Mouse (Mus musculus) cerebellum, adult (tissue): ENCODE measurements around the gene Gm2000.
"Not testable (repeated sequence)": the region's sequence is repeated elsewhere in the genome, so short reads cannot be mapped to it uniquely, and the experiment has no call there.

Experiments
- ATAC-seq: cut with Nextera tagmentation; 2 replicates; pipeline ENCODE4 v1.9.2; 2017; ENCODE audit warnings: mild to moderate bottlenecking, moderate library complexity, mixed read lengths; ENCODE audit not compliant: insufficient number of reproducible peaks, low FRiP score, low TSS enrichment

The Gm2000 gene

DNA sequence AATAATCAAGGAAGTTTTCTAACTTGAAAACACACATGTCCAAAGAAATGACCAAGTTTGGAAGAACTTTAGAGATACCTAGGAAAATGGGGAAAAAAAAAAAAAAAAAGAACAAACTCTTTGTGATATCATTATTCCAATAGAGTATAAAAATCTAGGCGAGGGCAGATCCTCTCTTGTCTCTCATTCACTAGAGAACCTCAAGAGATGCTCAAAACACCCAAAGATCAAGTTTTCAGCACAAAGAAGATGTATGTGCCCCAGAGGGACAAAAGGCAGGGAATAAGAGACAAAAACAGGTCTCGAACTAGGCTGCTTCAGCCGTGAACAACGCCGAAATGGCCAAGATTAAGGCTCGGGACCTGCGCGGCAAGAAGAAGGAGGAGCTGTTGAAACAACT is at the start of gene Gm2000:
TSS of gene Gm2000 (plus strand) at position 301 of the 400 bp plus-strand sequence.
- no peak for ATAC-seq

DNA sequence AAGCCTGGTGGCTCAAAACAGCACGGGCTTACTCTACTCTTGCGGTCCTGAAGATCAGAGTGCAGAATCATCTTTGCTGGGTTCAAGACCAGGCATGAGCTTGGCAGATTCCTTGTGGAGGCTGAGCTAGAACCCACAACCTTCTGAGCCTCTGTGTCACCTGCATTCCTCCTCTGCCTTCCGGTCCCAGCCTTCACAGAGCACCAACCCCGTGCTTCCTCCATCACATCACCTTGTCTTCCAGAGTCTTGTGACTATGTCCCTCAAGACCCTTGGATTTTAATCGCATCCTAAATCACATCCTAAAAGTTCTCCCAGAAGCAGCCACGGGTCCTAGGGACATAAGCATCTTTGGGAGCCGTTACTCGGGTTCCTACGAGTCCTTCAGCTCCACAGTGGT is 42.7 kb upstream of the Gm2000 start:
- no peak for ATAC-seq

DNA sequence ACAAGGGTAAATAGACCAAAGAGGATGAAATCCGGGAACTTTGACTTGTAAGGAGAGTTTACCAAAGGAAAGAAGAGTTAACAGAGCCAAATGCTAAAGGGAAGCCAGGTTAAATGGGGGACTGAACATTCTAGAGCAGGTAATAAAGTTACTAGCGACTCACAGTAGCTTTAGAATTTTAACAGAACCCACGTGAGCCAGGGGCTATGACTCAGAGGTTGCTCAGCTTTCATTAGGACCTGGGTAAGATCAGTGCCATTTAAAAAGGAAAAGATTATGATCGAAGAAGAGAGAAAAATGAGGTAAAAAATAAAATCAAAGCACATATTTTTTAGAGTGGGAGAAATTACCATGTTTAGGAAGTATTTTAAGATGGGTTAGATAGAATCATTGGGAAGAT is 25.0 kb upstream of the Gm2000 start:
- no peak for ATAC-seq

DNA sequence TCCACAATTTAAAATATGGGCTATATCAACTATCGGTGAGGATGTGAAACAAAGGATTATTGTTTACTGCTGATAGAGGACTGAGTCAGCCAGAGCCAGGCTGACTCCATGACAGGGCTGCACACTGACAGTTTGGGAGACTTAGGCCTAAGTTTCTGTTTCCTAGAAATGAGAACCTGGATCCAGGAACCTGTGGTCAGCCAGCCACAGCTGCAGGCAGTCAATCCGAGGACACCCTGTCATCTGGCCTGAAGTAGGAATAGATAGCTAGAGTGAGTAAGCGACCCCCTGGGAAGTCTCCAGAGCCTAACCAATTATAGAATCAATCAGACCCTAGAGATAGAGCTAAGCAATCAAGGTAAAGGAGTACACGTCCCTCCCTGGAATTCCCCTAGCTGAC is 21.4 kb upstream of the Gm2000 start:
- ATAC-seq, result no peak

DNA sequence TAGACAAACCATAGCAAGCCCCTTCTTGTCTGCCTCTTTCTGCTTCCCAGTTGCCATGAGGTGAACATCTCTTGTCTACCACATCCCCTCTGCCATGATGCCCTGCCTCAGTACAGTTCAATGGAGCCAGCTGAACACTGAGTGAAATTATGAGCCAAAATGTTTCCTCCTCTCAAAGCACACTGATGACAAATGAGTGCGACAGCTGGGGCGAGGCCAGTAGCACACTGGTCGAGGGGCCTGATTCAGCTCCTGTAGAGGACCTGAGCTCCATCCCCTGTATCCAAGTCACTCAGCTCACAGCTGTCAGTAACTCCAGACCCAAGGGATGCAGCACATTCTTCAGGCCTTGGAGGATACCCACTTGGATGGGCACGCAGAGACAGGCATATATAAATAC is 20.2 kb upstream of the Gm2000 start:
- no peak for ATAC-seq

DNA sequence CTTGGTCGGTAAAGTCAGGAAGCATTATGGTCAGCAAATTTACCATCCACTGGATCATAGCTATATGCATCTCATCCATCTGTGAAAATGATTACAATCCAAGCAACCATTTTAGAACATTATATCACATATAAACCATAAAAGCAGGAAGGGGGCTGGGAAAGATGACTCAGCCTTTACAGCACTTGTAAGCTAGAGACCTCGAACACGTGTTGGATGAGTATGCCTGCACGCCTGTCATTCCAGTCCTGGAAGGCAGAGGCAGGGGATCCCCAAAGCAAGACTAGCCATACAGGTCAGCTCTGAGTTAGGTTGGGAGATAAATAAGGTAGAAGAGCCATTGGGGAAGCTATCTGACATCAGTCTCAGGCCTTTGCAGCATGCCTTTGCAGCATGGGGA is 16.8 kb upstream of the Gm2000 start:
- no peak for ATAC-seq

DNA sequence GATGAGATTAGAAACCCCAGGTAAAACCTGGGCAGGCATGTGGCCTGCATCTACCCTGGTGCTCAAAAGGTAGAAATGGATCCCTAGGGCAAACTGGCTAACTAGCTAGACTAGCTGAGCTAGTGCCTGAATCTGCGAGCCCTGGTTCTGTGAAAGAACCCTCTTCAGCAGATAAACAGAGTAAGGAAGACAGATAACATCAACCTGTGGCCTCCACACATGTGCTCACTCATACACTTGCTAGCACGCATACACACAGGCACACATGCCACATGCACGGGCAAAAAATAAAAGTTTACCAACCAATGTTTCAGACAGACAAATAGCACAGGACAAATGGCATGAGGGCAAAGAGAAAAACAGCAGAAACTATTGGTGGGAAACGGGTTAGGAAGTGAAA is 15.4 kb upstream of the Gm2000 start:
- ATAC-seq, result no peak

DNA sequence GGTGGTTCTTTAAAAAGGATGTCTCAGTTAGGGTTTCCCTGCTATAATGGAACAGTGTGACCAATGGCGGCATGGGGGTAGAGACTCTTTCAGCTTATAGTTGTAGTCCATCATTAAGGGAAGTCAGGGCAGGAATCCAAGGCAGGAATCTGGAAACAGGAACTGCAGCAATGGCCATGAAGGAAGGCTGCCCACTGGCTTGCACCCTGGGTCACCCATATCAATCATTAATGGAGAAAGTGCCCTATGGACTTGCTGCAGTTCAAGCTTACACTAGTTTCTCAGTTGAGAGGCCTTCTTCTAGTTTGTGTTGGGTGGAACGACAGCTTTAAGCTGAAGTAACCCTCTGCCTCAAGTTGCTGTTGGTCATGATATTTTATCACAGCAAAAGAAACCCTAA is 13.4 kb upstream of the Gm2000 start:
- no peak for ATAC-seq

DNA sequence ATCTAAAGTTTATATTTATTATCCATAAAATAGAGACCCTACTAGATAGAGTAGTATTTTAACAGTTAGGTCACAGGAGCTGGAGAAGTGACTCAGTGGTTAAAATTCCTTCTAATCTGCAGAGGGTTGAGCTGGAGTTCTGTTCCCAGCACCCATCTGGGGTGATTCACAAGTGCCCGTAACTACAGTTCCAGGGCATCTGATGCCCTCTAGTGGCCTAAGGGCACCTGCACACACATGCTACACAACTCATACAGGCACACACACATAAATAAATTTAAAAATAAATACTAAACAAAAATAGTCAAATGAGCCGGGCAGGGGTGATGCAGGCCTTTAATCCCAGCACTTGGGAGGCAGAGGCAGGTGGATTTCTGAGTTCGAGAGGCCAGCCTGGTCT is 15.4 kb downstream of the Gm2000 start:
- ATAC-seq, result no peak

DNA sequence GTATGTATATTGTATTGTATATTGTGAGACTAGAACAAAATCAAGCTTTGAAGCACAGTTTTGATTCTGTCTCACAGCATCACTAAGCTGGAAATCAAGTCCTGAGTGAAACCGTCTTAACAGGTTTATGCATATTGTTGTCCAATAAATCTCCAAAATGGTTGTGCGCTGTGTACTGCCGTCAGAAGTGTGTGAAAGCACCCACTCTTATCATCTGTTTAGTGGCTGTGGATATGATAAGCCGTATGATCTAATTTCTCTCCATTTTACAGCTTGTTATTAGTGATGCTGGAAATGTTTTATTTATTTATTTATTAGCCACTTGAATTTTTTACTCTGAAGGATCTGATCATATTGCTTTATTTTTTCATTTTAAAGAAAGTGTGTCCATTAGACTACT is 20.4 kb downstream of the Gm2000 start:
- no peak for ATAC-seq

DNA sequence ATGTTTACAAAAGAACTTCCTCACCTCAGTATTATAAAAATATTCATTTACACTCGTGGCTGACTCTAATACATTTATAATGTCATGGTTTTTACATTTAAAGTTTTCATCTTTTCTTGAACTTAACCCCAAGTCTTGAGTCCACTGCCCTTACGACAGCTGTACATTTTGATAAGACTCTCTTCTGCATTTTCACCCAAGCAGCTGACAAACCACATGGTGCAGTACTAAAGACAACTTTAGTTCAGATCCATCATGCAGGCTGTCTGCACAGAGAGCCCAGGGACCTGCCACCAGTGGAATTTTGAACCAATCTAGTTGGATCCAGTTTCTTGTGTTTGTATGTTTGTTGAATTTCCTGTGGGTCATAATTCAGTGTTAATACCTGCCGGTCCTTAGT is 21.0 kb downstream of the Gm2000 start:
- no peak for ATAC-seq

DNA sequence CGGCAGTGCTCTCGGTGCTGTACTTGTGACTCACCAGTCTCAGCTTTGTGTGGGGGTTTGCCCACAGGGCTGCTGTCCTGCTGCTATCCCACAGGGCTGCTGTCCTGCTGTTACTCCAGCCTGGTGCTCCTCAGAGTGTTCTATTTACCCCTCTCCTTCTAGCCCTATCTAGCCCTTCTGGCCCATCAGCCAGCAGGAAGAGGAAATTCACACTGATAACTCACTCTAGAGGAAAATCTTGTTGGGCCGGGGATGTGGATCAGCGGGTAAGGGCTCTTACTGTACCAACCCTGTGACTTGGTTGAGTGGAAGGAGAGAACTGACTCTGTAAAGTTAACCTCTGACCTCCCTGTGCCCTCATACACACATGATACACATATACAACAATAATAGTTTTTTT is 27.3 kb downstream of the Gm2000 start:
- ATAC-seq, result no peak

DNA sequence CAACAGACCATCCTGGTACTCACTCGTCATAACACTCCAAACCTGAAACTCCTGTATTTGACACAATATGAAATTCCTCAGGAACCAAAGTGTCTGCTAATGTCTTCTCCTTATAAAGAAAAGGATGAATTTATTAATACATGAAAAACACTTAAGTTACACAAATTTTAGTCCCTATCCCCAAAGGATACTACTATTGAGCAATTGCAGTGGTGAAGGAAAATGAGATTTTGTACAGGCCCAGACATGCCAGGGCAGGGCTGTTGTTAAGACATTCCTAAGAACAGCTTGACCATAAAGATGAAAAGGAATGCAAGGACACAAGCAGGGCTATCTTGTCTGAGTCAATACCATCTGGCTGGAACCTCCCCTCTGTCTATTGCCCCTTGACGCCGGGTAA is 34.3 kb downstream of the Gm2000 start:
- not testable (repeated sequence) for ATAC-seq

DNA sequence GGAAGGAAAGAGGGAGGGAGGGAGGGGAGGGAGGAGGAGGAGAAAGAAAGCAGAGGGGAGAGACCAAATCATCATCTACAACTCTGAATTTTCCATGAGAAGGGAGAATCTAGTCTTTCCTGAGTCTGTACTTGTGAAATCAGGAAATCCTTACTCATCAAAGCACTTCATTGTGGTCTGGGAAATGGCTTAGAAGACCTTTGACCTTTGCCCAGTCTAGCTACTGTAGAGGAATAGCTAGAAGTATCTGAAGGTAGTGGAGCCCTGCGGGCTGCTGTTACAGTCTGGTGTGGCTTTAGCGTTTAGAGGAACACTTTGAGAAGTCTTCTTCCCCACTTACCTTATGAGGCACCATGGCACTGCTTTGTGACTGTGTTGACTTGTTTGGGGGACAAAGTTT is 36.7 kb downstream of the Gm2000 start:
- ATAC-seq, result no peak

DNA sequence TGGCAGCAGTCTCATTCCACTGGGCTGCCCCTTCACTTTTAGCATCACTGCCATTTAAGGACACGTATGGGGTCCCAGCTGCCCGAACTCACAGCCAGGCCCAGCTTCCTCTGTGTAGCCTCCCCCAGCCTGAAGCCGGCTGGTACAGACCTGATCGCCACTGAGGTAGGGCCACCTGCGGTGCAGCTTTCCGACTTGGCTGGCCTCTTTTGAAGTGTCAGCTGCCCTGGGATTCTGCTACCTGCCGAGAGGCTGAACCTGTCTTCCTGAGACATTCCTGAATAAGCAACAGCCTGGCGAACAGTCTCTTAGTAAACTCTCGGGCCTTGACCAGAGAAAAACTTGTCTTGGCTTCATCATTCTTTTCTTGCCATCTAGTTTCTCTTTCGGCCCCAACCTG is 37.4 kb downstream of the Gm2000 start:
- ATAC-seq, result no peak

DNA sequence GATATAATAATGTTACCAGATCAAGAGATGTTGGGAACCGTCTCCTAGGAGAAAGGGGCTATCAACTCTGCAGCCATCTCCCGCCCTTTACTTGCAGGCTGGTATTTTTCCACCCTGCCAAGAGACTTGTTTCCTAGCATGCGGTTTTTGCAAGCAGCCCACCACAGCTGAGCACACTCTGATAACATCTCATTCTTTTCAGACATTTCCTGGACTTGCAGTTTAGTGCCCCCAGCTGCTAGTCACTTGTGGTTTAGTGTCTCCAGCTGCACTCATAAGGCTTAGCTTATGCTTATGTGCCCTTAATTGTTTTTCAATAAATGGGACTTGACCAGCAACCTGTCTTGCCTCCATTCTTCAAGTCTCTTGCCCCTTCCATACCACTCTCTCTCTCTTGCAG is 42.2 kb downstream of the Gm2000 start:
- ATAC-seq, result no peak

DNA sequence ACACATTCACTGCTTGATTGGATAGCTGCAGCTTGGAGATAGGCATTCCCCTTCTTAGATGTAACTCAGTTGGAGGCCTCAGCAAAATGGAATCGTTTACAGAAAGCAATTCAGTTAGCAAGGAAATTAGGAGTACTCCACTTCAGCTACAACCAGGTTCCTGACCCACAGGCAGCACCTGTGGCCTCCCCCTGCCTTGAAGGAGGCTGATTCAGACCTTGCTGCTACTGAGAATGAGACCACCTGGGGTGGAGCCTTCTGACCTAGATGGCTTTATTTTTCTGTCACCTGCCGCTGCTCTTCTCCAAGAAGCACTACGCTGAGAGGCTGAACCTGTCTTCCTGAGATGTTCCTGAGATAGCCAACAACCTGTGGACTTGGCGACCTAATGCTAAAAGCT is 42.7 kb downstream of the Gm2000 start:
- no peak for ATAC-seq
